Mouse (Mus musculus) T-helper 2 cell (primary cell): ENCODE data around the gene Nfib.

Experiments
- in situ Hi-C: fragments of 300-600 bp; cut with MboI, MseI; formaldehyde crosslinking; loops from one replicate; pipeline ENCODE4 v1.15.1; 2025; ENCODE audit warnings: high pct_unique_total_duplicates

Gene Nfib

GRCm38 (mm10) chr4:82516211-82516795 is 189.2 kb downstream of the Nfib start:
- in situ Hi-C loops = no loop called here

- in situ Hi-C loops = no loop called here
Observed at GRCm38 (mm10) chr4:82514921-82515320, 190.6 kb downstream of the Nfib start.

GRCm38 (mm10) chr4:82514373-82514772 is 191.2 kb downstream of the Nfib start:
- in situ Hi-C loops = no loop called here

- in situ Hi-C loops = no loop called here
Observed at GRCm38 (mm10) chr4:82513426-82513750, 192.2 kb downstream of the Nfib start.

- in situ Hi-C loops = no loop called here
Observed at GRCm38 (mm10) chr4:82512743-82513425, 192.7 kb downstream of the Nfib start.

- in situ Hi-C loops = no loop called here
Observed at GRCm38 (mm10) chr4:82512335-82512734, 193.2 kb downstream of the Nfib start.

- in situ Hi-C loops = no loop called here
Observed at GRCm38 (mm10) chr4:82511524-82511923, 194.0 kb downstream of the Nfib start.

- in situ Hi-C loops = no loop called here
Observed at GRCm38 (mm10) chr4:82511001-82511513, 194.5 kb downstream of the Nfib start.

GRCm38 (mm10) chr4:82509771-82510170 is 195.8 kb downstream of the Nfib start:
- in situ Hi-C loops = loop anchor here (10.0 kb wide), 1 partner anchor 1165 kb away; no protein-coding TSS in a partner anchor

GRCm38 (mm10) chr4:82509166-82509767 is 196.3 kb downstream of the Nfib start:
- in situ Hi-C loops = loop anchor here (10.0 kb wide), 1 partner anchor 1166 kb away; no protein-coding TSS in a partner anchor

GRCm38 (mm10) chr4:82508281-82508687 is 197.3 kb downstream of the Nfib start:
- in situ Hi-C loops = loop anchor here (10.0 kb wide), 1 partner anchor 1167 kb away; no protein-coding TSS in a partner anchor

GRCm38 (mm10) chr4:82507541-82508280 is 197.8 kb downstream of the Nfib start:
- in situ Hi-C loops = loop anchor here (10.0 kb wide), 1 partner anchor 1167 kb away; no protein-coding TSS in a partner anchor

- in situ Hi-C loops = loop anchor here (10.0 kb wide), 1 partner anchor 1168 kb away; no protein-coding TSS in a partner anchor
Observed at GRCm38 (mm10) chr4:82506731-82507331, 198.7 kb downstream of the Nfib start.

- in situ Hi-C loops = loop anchor here (10.0 kb wide), 1 partner anchor 1169 kb away; no protein-coding TSS in a partner anchor
Observed at GRCm38 (mm10) chr4:82506081-82506730, 199.3 kb downstream of the Nfib start.

- in situ Hi-C loops = loop anchor here (10.0 kb wide), 1 partner anchor 1169 kb away; no protein-coding TSS in a partner anchor
Observed at GRCm38 (mm10) chr4:82505121-82506031, 200.2 kb downstream of the Nfib start.

- in situ Hi-C loops = loop anchor here (10.0 kb wide), 1 partner anchor 1170 kb away; no protein-coding TSS in a partner anchor
Observed at GRCm38 (mm10) chr4:82504284-82505120, 201.0 kb downstream of the Nfib start.

GRCm38 (mm10) chr4:82504015-82504283 is 201.6 kb downstream of the Nfib start:
- in situ Hi-C loops = loop anchor here (10.0 kb wide), 1 partner anchor 1171 kb away; no protein-coding TSS in a partner anchor

- in situ Hi-C loops = loop anchor here (10.0 kb wide), 1 partner anchor 1171 kb away; no protein-coding TSS in a partner anchor
Observed at GRCm38 (mm10) chr4:82503274-82504014, 202.1 kb downstream of the Nfib start.
